Mouse (Mus musculus) sigmoid colon, adult 10 weeks (tissue): ENCODE measurements around the gene Kars. TPM values are rescaled to one million over a fixed set of nuclear protein-coding genes. Genes with fewer than 3 reads are reported as not detected.

ENCODE experiments used
- polyA plus RNA-seq: library from polyadenylated mRNA; stranded (reverse); fragments of 350-450 nt; fragmentation: Illumina TruSeq; extraction: RNeasy Lipid Tissue Mini Kit (QIAGEN cat#74804); gene quantifications from one replicate; pipeline ENCODE4 v1.2.3, GENCODE M21; 2014; ENCODE audit warnings: low read depth, low replicate concordance

Kars gene
- polyA plus RNA-seq = 36.3 TPM

GRCm38 (mm10) chr8:112010997-112011815, at the start of gene Kars, which contains the start of gene Terf2ip:
TSS of gene Kars (minus strand) at chr8:112011323.
TSS of gene Terf2ip (plus strand) at chr8:112011398.

DNA sequence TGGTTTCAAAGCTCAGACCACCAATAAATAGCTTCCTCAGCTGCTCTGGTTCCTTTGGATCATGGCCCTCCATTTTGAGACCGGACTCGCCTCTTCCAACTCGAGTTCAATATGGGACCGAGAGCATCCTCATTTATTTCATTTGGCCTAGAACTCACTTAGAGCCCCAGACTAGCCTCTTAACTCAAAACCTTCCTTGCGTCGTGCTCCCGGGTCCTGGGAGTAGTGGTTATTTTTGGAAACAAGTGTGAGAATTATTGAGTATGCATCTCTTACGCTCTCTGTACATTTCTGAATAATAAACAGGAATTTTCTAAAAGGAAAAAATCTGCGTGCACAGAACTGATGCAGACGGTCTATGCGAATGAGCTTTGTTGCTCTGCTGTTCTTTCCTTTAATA, 3.8 kb upstream of the Kars start, which contains the start of gene Gm6793:
Gene Gm6793, minus strand, starts transcription at position 101 of the 400 bp plus-strand sequence.

GRCm38 (mm10) chr8:111992013-111992702, 19.0 kb downstream of the Kars start, which contains the start of gene Adat1:
TSS of gene Adat1 (minus strand) at chr8:111992302.

Other genes with a start within 250 kb of the Kars start
- gene Cfdp1, start 157.0 kb downstream of the Kars start, polyA plus RNA-seq = 81.6 TPM
- 33.1 TPM for gene Tmem170, start 134.6 kb downstream of the Kars start, polyA plus RNA-seq
- gene Chst5, start 100.9 kb downstream of the Kars start, polyA plus RNA-seq = 0.25 TPM
- 1.4 TPM for gene Tmem231, start 77.4 kb downstream of the Kars start, polyA plus RNA-seq
- 165 TPM for gene Gabarapl2, start 70.6 kb downstream of the Kars start, polyA plus RNA-seq
- 2.6 TPM for gene Adat1, start 19.0 kb downstream of the Kars start, polyA plus RNA-seq
- 20.5 TPM for gene Terf2ip, start 75 bp upstream of the Kars start, polyA plus RNA-seq
- 0.95 TPM for gene Gm6793, start 3.7 kb upstream of the Kars start, polyA plus RNA-seq